Mouse (Mus musculus): ENCODE results near the gene 4931406C07Rik. TPM values are rescaled to one million over a fixed set of nuclear protein-coding genes. Genes with fewer than 3 reads are reported as not detected.

Gene 4931406C07Rik
- polyA plus RNA-seq (2015; fragmentation: Nextera tagmentation; extraction: Ambion mirVana) = 7.8 and 10.1 TPM in 2 replicates

GRCm38 (mm10) chr9:15306398-15307119, at the start of gene 4931406C07Rik:
Gene 4931406C07Rik (minus strand): TSS chr9:15306448.

GRCm38 (mm10) chr9:15305503-15306397, 498 bp downstream of the 4931406C07Rik start, which contains the start of gene Taf1d:
Gene Taf1d (plus strand): TSS chr9:15306214.

GRCm38 (mm10) chr9:15279649-15280490, 26.4 kb downstream of the 4931406C07Rik start, which contains the start of gene Med17:
Gene Med17 (minus strand): TSS chr9:15279931.

GRCm38 (mm10) chr9:15239042-15239925, 67.0 kb downstream of the 4931406C07Rik start, which contains the start of gene Vstm5:
Gene Vstm5 (plus strand): TSS chr9:15239045.

Small RNA genes lying within 50 kb of the gene (microRNA-seq; reads per million reads assigned to microRNA genes)
- gene Gm49349 = not detected
- gene mmu-mir-7650 = not detected

Other genes with a start within 250 kb of the 4931406C07Rik start
- gene Hephl1, start 194.3 kb downstream of the 4931406C07Rik start, polyA plus RNA-seq (2015; fragmentation: Nextera tagmentation; extraction: Ambion mirVana) = not detected in 2 replicates
- gene Vstm5, start 67.4 kb downstream of the 4931406C07Rik start, polyA plus RNA-seq (2015; fragmentation: Nextera tagmentation; extraction: Ambion mirVana) = 3.1 and 3.6 TPM in 2 replicates
- 16.3 and 19.1 TPM in 2 replicates for gene Med17, start 26.5 kb downstream of the 4931406C07Rik start, polyA plus RNA-seq (2015; fragmentation: Nextera tagmentation; extraction: Ambion mirVana)
- 38.7 and 48.8 TPM in 2 replicates for gene Taf1d, start 234 bp downstream of the 4931406C07Rik start, polyA plus RNA-seq (2015; fragmentation: Nextera tagmentation; extraction: Ambion mirVana)
- gene Cep295, start 51.3 kb upstream of the 4931406C07Rik start, polyA plus RNA-seq (2015; fragmentation: Nextera tagmentation; extraction: Ambion mirVana) = 3.6 and 5.3 TPM in 2 replicates
- gene Smco4, start 187.0 kb upstream of the 4931406C07Rik start, polyA plus RNA-seq (2015; fragmentation: Nextera tagmentation; extraction: Ambion mirVana) = 2.2 and 2.8 TPM in 2 replicates